Mouse (Mus musculus) gastrocnemius, adult 2 months (tissue): ENCODE measurements at regions not wholly inside any gene's neighbourhood (a gene's known extent, or its start where the extent isn't known, plus 50 kb on each side); places are given as distances from the start of the nearest gene placed in this dataset.

Experiments
- DNase-seq: peaks from one replicate; pipeline ENCODE4 v3.0.0; 2022
- H3K27ac ChIP-seq: fragments of 200-600 bp; 2 replicates; pipeline ENCODE4 v1.8.1; 2022; ENCODE audit warnings: mild to moderate bottlenecking
- H3K4me3 ChIP-seq: fragments of 200-600 bp; 2 replicates; pipeline ENCODE4 v1.8.1; 2022; ENCODE audit warnings: mild to moderate bottlenecking, moderate library complexity
- CTCF ChIP-seq: fragments of 200-600 bp; IDR thresholded peaks from 2 replicates; pipeline ENCODE4 v1.8.1; 2022; ENCODE audit warnings: antibody characterized with exemption, mild to moderate bottlenecking, moderate library complexity
- intact Hi-C: fragments of 180-260 bp; cut with DNase I; formaldehyde crosslinking; loops from one replicate; pipeline ENCODE4 v1.15.1; 2025

GRCm38 (mm10) chr7:125185037-125185679 lies 259.3 kb upstream of the Kdm8 start:
- intact Hi-C loops = no loop called here
- no peak for DNase-seq
- Histone ChIP-seq H3K4me3 (no peak overlapping the region), H3K27ac (no peak overlapping the region)
- no peak for TF ChIP-seq CTCF

GRCm38 (mm10) chr7:125187011-125187740 lies 257.3 kb upstream of the Kdm8 start:
- Histone ChIP-seq H3K4me3 (no peak overlapping the region), H3K27ac (no peak overlapping the region)
- DNase-seq = no peak
- TF ChIP-seq CTCF = no peak
- intact Hi-C loops = no loop called here

- DNase-seq = no peak
- Histone ChIP-seq H3K4me3 (no peak overlapping the region), H3K27ac (no peak overlapping the region)
- intact Hi-C loops = no loop called here
- no peak for TF ChIP-seq CTCF
Measured at GRCm38 (mm10) chr7:125188986-125189385, 255.5 kb upstream of the Kdm8 start.

GRCm38 (mm10) chr7:125190067-125190466 lies 254.4 kb upstream of the Kdm8 start:
- TF ChIP-seq CTCF = no peak

GRCm38 (mm10) chr7:125191313-125191712 lies 253.2 kb upstream of the Kdm8 start:
- Histone ChIP-seq H3K4me3 (no peak overlapping the region), H3K27ac (no peak overlapping the region)
- intact Hi-C loops = no loop called here
- TF ChIP-seq CTCF = no peak
- DNase-seq = no peak

More at GRCm38 (mm10) chr7:125190067-125190466, 254.4 kb upstream of the Kdm8 start:
- Histone ChIP-seq H3K4me3 (no peak overlapping the region), H3K27ac (no peak overlapping the region)
- no peak for DNase-seq
- intact Hi-C loops = no loop called here

DNA sequence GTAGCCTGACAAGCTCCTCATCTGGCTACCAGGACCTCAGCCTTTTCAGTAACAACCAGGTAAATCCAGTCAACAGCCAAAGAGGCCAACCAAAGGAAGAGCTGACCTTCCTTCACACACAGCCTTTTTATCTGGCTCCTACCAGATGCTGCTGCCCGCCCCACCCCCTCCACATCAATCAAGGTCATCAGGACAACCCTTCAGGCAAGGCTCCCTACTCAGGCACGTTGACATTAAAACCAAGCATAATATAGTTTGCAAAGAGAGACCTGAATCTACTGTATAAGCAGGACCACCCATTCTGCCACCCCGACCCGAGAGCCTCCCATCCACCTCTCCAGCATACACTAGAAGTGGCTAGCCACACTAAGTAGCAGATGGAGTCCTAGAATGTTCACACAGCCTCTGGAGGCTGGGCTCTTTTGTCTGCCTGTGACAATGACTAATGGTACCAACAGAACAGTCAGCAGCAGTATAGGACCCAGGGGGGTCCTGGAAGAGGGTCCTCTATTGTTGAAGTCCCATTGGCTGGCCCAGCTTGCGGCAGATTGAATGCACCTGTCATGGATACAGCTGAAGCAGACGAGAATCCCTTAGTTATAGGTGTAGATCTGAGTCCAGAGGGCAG lies 233.0 kb upstream of the Kdm8 start:
- no peak for TF ChIP-seq CTCF
- DNase-seq = no peak
- intact Hi-C loops = no loop called here
- Histone ChIP-seq H3K27ac (no peak overlapping the region), H3K4me3 (no peak overlapping the region)

DNA sequence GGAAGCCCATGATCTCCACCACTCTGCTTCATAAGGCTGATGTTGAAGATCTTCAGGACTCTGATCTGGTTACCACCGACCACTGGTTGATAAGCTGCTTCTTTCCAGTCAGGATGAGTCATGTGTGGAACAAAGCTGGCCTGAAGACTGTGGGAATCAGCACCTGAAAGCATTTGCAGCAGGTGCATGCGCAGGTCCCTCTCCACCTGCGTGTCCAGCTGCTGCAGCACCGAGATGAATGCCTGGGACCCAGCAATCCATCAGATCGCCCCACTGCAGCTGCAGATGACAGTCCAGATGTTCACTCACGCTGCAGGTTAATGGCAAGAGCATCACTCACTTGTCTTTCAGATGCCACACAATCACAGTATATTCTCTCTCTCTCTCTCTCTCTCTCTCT lies 230.4 kb upstream of the Kdm8 start:
- Histone ChIP-seq H3K27ac (no peak overlapping the region), H3K4me3 (no peak overlapping the region)
- TF ChIP-seq CTCF = no peak
- intact Hi-C loops = no loop called here
- DNase-seq = no peak

GRCm38 (mm10) chr7:125217630-125218029 lies 226.8 kb upstream of the Kdm8 start:
- no peak for DNase-seq
- intact Hi-C loops = no loop called here

DNA sequence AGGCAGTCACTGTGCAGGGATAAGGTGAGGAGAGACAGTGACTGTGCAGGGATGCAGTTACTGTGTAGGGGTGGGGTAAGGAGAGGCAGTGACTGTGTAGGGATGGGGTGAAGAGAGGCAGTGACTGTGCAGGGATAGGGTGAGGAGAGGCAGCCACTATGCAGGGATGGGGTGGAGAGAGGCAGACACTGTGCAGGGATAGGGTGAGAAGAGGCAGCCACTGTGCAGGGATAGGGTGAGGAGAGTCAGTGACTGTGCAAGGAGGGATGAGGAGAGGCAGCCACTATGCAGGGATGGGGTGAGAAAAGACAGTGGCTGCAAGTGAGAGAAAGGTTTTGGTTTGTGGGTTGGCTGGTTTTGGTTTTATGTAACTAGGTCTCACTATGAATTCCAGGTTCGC lies 221.8 kb upstream of the Kdm8 start:
- intact Hi-C loops = no loop called here
- H3K4me3 ChIP-seq = no peak overlapping the region
- H3K27ac ChIP-seq = no peak overlapping the region
- no peak for DNase-seq
- no peak for TF ChIP-seq CTCF

More at GRCm38 (mm10) chr7:125217630-125218029, 226.8 kb upstream of the Kdm8 start:
- no peak for TF ChIP-seq CTCF
- no peak overlapping the region for H3K27ac ChIP-seq
- no peak overlapping the region for H3K4me3 ChIP-seq

DNA sequence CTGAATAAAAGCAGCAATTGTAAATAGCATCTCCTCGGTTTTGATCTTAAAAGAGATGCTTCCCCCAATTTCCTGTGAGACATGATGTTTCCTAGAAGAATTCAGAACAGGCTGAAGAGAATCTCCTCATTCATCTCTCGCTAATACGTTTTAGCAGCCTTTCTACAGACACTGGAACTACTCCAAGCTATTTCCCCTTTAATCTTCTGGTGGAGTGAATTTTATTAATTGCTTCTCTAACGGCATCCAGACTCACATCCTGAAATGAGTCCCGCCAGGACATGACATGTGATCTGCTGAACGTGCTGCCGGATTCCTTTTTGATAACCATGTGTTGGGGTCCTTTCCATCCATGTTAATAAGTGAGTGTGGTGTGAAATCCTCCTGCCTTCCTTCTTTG lies 209.6 kb upstream of the Kdm8 start:
- TF ChIP-seq CTCF = no peak
- DNase-seq = no peak
- H3K27ac ChIP-seq = no peak overlapping the region
- no peak overlapping the region for H3K4me3 ChIP-seq
- intact Hi-C loops = no loop called here

DNA sequence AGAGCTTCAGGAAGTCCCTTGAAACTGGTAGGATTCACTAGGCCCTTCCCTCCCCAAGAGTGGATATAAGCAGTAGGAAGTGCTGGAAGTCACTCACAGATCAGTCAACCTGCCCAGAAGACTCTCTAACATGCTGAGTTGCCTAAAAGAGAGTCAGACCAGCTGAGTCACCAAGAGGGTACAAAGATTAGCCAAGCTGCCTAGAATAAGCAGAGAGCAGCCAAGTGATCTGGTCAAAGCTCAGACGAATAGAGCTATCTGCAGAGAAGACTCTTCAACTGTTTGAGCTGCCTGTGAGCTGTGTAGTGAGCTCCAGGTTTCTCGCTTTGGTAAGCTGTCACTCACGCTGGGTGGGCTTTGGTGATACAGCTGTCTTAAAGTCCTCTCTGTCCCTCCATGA lies 207.4 kb upstream of the Kdm8 start:
- intact Hi-C loops = no loop called here
- no peak overlapping the region for H3K27ac ChIP-seq
- TF ChIP-seq CTCF = no peak
- H3K4me3 ChIP-seq = no peak overlapping the region
- DNase-seq = no peak

GRCm38 (mm10) chr7:125243021-125243420 lies 201.5 kb upstream of the Kdm8 start:
- Histone ChIP-seq H3K4me3 (no peak overlapping the region), H3K27ac (no peak overlapping the region)
- no peak for TF ChIP-seq CTCF
- no peak for DNase-seq
- intact Hi-C loops = no loop called here

DNA sequence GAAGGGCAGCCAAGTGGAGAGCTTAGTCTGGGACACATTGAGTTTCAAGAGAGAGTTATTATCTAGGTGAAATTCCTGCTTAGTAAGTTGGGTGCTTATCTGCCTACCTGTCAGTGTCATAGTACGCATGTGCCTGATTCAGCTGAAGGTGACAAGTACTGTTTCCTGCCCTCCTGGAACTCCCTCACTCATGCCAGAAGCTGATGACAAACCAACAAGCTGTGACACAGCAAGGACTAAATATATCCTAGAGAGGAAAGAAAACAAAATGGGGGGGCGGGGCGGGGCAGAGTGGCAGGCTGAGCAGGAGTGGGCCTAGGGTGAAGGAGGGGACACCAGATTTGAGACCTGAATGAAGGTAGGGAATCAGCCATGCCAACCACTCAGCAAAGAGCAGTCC lies 196.1 kb upstream of the Kdm8 start:
- intact Hi-C loops = no loop called here
- H3K4me3 ChIP-seq = no peak overlapping the region
- TF ChIP-seq CTCF = no peak
- DNase-seq = no peak
- no peak overlapping the region for H3K27ac ChIP-seq
